Mouse (Mus musculus) stomach, adult 2 months (tissue): Measurements from ENCODE around the gene Gstt1. TPM values are rescaled to one million over a fixed set of nuclear protein-coding genes. Genes with fewer than 3 reads are reported as not detected.

ENCODE experiments used
- polyA plus RNA-seq: library from polyadenylated mRNA; depleted of rRNA; stranded (reverse); fragments of >200 nt; gene quantifications from 2 replicates; pipeline ENCODE4 v1.2.3, GENCODE M21; 2012; rRNA removed

Gene Gstt1
- polyA plus RNA-seq = 55.2 and 70.1 TPM in 2 replicates

GRCm38 (mm10) chr10:75798176-75798696 is at the start of gene Gstt1:
TSS of gene Gstt1 (minus strand) at chr10:75798584.

GRCm38 (mm10) chr10:75837248-75837759 is 38.9 kb upstream of the Gstt1 start, which contains the start of gene Gstt2:
TSS of gene Gstt2 (minus strand) at chr10:75837424.

GRCm38 (mm10) chr10:75822443-75822842 is 24.1 kb upstream of the Gstt1 start, which contains the start of gene Gstt4:
TSS of gene Gstt4 (minus strand) at chr10:75822543.

GRCm38 (mm10) chr10:75780769-75781578 is 17.4 kb downstream of the Gstt1 start, which contains the start of the genes Gm20441 and Gstt3:
TSS of gene Gm20441 (minus strand) at chr10:75780954.
TSS of gene Gstt3 (minus strand) at chr10:75781414.

DNA sequence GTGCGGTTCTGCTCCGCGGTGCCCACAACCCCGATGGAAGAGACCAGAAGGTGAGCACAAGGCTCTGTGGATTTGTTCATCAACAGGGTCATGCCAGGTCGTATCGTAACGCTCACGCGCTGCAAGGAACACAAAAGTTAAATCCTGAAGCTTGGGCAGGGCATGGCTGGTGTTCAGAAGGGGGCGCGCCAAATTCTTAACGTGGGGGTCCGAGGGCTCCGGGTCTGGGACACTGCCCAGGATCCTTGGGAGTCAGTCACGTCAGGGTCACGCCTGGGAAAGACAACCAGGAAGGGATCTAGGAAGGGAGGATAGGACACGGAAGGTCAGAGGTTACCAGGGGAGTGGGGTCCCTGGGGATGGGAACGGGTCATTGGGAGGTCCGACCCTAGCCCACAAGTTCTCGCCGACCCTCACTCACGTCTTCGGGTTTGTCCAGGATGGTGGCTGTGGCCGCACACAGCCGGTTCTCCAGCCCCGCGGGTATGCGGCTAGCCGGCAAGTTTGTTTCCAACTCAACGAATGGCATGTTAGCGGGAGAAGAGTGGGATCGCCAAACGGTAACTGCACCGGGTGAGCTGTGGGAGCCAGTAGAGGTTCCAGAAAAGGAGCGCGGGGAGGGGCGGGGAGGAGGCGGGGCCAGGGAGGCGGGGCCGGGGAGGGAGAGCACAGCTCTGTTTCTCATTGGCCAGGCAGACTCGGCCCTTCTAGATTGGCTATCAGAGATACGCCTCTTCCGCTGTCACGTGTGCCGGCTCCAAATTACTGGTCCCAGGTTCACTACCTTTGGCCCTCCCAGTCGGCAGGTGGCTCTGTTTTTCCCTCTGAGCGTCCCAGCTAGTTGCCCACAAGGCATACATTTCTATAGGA is 25.4 kb downstream of the Gstt1 start, which contains the start of gene Ddt:
TSS of gene Ddt (minus strand) at position 620 of the 870 bp plus-strand sequence.

GRCm38 (mm10) chr10:75763682-75764518 is 34.5 kb downstream of the Gstt1 start, which contains the start of gene Cabin1:
TSS of gene Cabin1 (minus strand) at chr10:75764341.

Other genes starting within 250 kb of the Gstt1 start
- 0.27 and 0.47 TPM in 2 replicates for gene Lrrc75b, start 238.3 kb downstream of the Gstt1 start, polyA plus RNA-seq
- 1.2 and 2.7 TPM in 2 replicates for gene Ggt1, start 237.0 kb downstream of the Gstt1 start, polyA plus RNA-seq
- 12.5 and 28.5 TPM in 2 replicates for gene Ggt5, start 209.2 kb downstream of the Gstt1 start, polyA plus RNA-seq
- gene Susd2, start 154.6 kb downstream of the Gstt1 start, polyA plus RNA-seq = 16.5 and 18.7 TPM in 2 replicates
- 15.4 and 19.2 TPM in 2 replicates for gene Cabin1, start 34.2 kb downstream of the Gstt1 start, polyA plus RNA-seq
- 55.7 and 66.9 TPM in 2 replicates for gene Ddt, start 25.2 kb downstream of the Gstt1 start, polyA plus RNA-seq
- 0.61 TPM in 1 of 2 replicates, not detected in the other for gene Gm20441, start 17.6 kb downstream of the Gstt1 start, polyA plus RNA-seq
- gene Gstt3, start 17.2 kb downstream of the Gstt1 start, polyA plus RNA-seq = 37.5 and 38.9 TPM in 2 replicates
- gene Gstt4, start 24.0 kb upstream of the Gstt1 start, polyA plus RNA-seq = not detected in 2 replicates
- gene Gstt2, start 38.8 kb upstream of the Gstt1 start, polyA plus RNA-seq = 104 and 132 TPM in 2 replicates
- 921 and 1,563 TPM in 2 replicates for gene Mif, start 61.7 kb upstream of the Gstt1 start, polyA plus RNA-seq
- 28.9 and 38.8 TPM in 2 replicates for gene Derl3, start 94.8 kb upstream of the Gstt1 start, polyA plus RNA-seq
- 32.3 and 34.3 TPM in 2 replicates for gene Smarcb1, start 123.0 kb upstream of the Gstt1 start, polyA plus RNA-seq
- 1,169 and 2,852 TPM in 2 replicates for gene Chchd10, start 134.5 kb upstream of the Gstt1 start, polyA plus RNA-seq
- 11.6 and 13.7 TPM in 2 replicates for gene Mmp11, start 137.9 kb upstream of the Gstt1 start, polyA plus RNA-seq
- gene Gm867, start 142.1 kb upstream of the Gstt1 start, polyA plus RNA-seq = 0.11 TPM in 1 of 2 replicates, not detected in the other
- gene Vpreb3, start 144.5 kb upstream of the Gstt1 start, polyA plus RNA-seq = 0.11 and 0.31 TPM in 2 replicates
- not detected in 2 replicates for gene Gm5134, start 155.9 kb upstream of the Gstt1 start, polyA plus RNA-seq
- 1.3 and 1.5 TPM in 2 replicates for gene Zfp280b, start 234.1 kb upstream of the Gstt1 start, polyA plus RNA-seq